Mouse (Mus musculus): ENCODE measurements around the gene Tex19.1.

DNA sequence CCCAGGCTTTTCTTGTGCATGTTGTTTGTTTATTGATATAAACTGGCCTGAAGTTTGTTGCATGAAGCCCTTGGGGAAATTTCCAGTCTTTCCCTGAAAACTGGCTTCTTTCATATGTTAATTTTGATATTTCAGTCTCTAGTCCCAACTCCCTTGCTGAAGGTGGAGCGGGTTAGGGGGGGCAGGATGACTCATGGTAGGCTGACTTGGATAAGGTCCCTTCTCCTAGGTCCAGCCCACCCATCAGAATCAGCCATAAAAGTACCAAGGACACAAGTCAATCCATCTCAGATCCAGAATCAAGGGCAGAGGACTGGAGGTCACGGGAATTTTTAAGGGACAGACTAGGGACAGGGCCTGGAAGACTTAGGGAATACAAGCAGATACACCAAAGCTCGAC lies 34.9 kb upstream of the Tex19.1 start:
- TF ChIP-seq CTCF (IDR thresholded peaks at IDR 0.05; ENCODE audit: insufficient read depth, low read length): no peak
- TF ChIP-seq POLR2A (IDR thresholded peaks at IDR 0.05; ENCODE audit: borderline replicate concordance, extremely low read depth, low read depth, low read length): no peak
